Mouse (Mus musculus) embryonic facial prominence, embryonic 13.5 days (tissue): ENCODE results near the gene Rgs7. TPM values are rescaled to one million over a fixed set of nuclear protein-coding genes. Genes with fewer than 3 reads are reported as not detected.

Experiments used
- ATAC-seq: fragments of 200-750 bp; cut with Nextera tagmentation; 2 replicates; pipeline ENCODE4 v1.8.0; 2017; ENCODE audit warnings: low read depth; ENCODE audit not compliant: insufficient number of reproducible peaks, insufficient read depth, low FRiP score, low TSS enrichment
- H3K27ac ChIP-seq: fragments of 300-500 bp; sonication (generic); 2 replicates; pipeline ENCODE4 v1.5.1; 2015; ENCODE audit warnings: moderate library complexity, mild to moderate bottlenecking, inconsistent platforms
- H3K27me3 ChIP-seq: fragments of 300-500 bp; sonication (generic); 2 replicates; pipeline ENCODE4 v1.6.1; 2015; ENCODE audit warnings: mild to moderate bottlenecking, inconsistent platforms
- H3K36me3 ChIP-seq: fragments of 300-500 bp; sonication (generic); 2 replicates; pipeline ENCODE4 v1.6.1; 2015; ENCODE audit warnings: mild to moderate bottlenecking, inconsistent platforms
- H3K4me1 ChIP-seq: fragments of 300-500 bp; sonication (generic); 2 replicates; pipeline ENCODE4 v1.6.1; 2015; ENCODE audit warnings: inconsistent platforms
- H3K4me2 ChIP-seq: fragments of 300-500 bp; sonication (generic); 2 replicates; pipeline ENCODE4 v1.6.1; 2015; ENCODE audit warnings: moderate library complexity, mild to moderate bottlenecking, inconsistent platforms
- H3K4me3 ChIP-seq: fragments of 300-500 bp; sonication (generic); 2 replicates; pipeline ENCODE4 v1.5.1; 2015; ENCODE audit warnings: mild to moderate bottlenecking, inconsistent platforms
- H3K9ac ChIP-seq: fragments of 300-500 bp; sonication (generic); 2 replicates; pipeline ENCODE4 v1.6.1; 2015; ENCODE audit warnings: mild to moderate bottlenecking, inconsistent platforms
- H3K9me3 ChIP-seq: fragments of 300-500 bp; sonication (generic); 2 replicates; pipeline ENCODE4 v1.6.1; 2016; ENCODE audit warnings: inconsistent platforms
- WGBS: fragments of 180-500 bp; shearing (Covaris S2); methylation state at CpG from one replicate; pipeline ENCODE4 v1.1.7; 2015; ENCODE audit warnings: mixed read lengths; 5-methylcytosine and 5-hydroxymethylcytosine counted together
- polyA plus RNA-seq: library from polyadenylated mRNA; unstranded; fragments of >200 nt; fragmentation: Nextera tagmentation; extraction: Ambion mirVana; gene quantifications from 2 replicates; pipeline ENCODE4 v1.2.1, GENCODE M21; 2015

Gene Rgs7
- polyA plus RNA-seq, 1 experiment from 2014 or later = 3.2 TPM

DNA sequence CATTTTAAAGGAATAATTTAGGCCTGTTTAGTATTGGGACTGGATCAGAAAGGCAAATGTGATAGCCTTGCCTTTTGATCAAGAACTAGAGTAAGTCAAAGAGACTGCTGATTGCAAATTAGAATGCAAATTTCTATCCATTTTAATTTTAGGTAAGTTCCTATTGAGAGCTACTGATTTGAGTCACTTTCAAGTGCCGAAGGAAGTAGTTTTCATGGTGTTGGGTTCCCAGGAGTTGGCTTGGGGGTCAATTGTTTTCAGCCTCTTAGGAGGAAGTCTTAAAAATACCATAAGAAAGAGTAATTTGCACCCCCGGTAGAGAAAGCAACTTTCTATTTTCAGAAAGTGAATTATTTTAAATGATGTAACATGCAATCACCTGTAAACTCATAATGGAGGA lies 285.3 kb downstream of the Rgs7 start:
- 70% methylated on average over 2 of the region's 2 CpGs for WGBS
- Histone ChIP-seq H3K4me1 (no peaks in the 10 kb centered on the region), H3K9ac (no peak overlapping the region), H3K4me2 (no peak overlapping the region), H3K4me3 (no peak overlapping the region), H3K36me3 (no peaks in the 10 kb centered on the region), H3K9me3 (no peaks in the 10 kb centered on the region), H3K27ac (no peak overlapping the region), H3K27me3 (no peaks in the 10 kb centered on the region)
- no peak for ATAC-seq

DNA sequence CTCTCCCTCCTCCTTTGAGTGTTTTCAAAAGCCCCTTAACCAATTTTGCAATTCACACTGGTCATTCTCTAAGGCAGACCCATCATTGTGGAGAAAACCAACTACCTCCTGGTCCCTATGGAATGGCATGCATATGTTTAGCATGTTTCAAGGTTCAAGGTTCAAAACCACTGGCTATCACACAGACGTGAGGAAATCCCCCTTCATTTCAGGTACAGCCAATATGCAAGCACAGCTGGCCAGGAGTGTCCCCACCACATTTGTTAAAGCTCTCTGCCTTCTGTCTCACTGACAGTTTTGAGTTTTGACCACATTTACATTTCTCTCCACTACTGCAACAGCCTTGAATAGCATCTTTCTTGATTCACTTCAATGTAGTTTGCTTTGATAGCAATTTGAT lies 286.7 kb downstream of the Rgs7 start:
- H3K9ac ChIP-seq = no peak overlapping the region
- ATAC-seq = no peak
- H3K4me3 ChIP-seq = no peak overlapping the region
- WGBS = 54% methylated on average over 1 of the region's 1 CpGs
- H3K4me1 ChIP-seq = no peaks in the 10 kb centered on the region
- H3K36me3 ChIP-seq = no peaks in the 10 kb centered on the region
- no peak overlapping the region for H3K4me2 ChIP-seq
- H3K27ac ChIP-seq = no peak overlapping the region
- no peaks in the 10 kb centered on the region for H3K27me3 ChIP-seq
- no peaks in the 10 kb centered on the region for H3K9me3 ChIP-seq

DNA sequence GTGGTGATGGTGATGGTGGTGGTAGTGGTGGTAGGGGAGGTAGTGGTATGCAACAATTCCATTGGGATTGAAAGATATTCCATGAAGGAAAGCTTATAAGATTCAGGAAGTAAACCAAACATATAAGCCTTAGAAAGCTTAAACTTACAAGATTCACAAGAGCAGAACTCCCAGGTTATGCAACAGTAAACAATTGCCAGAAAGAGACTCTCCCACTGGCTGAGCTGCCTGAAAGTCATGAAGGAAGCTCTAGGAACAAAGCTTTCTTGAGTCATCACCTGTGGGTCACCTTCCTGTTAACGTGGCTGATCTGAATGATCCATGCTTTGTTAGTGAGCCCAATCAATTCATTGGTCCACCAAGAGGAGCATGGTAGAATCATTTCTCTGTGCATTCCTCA lies 288.8 kb downstream of the Rgs7 start:
- H3K36me3 ChIP-seq = no peaks in the 10 kb centered on the region
- H3K27me3 ChIP-seq = no peaks in the 10 kb centered on the region
- H3K9me3 ChIP-seq = no peaks in the 10 kb centered on the region
- no peak overlapping the region for H3K4me2 ChIP-seq
- no peak for ATAC-seq
- WGBS = 80% methylated on average over 1 of the region's 1 CpGs
- H3K4me3 ChIP-seq = no peak overlapping the region
- H3K4me1 ChIP-seq = no peaks in the 10 kb centered on the region
- no peak overlapping the region for H3K9ac ChIP-seq
- H3K27ac ChIP-seq = no peak overlapping the region

DNA sequence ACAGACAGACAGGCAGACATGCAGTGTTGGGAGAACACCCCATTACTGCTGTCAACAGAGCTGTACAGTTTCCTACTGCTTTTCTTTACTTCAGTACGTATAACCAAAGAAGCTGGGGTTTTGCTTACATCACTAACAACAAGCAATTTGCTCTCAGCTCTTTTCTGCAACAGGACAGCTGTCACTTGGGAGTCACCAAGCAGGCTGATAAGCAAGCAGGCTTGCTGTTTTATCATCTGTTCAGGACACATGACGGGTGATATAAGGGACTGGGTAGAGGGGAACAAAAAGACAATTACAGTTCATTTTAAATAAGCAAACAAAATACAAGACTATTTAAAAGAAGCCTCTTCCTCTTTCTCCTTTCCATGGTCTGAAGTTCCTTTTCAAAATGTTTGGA lies 289.4 kb downstream of the Rgs7 start:
- no peaks in the 10 kb centered on the region for H3K36me3 ChIP-seq
- H3K9ac ChIP-seq = no peak overlapping the region
- H3K27ac ChIP-seq = no peak overlapping the region
- H3K9me3 ChIP-seq = no peaks in the 10 kb centered on the region
- no peaks in the 10 kb centered on the region for H3K27me3 ChIP-seq
- H3K4me2 ChIP-seq = no peak overlapping the region
- WGBS = 59% methylated on average over 2 of the region's 2 CpGs
- no peak for ATAC-seq
- H3K4me3 ChIP-seq = no peak overlapping the region
- H3K4me1 ChIP-seq = no peaks in the 10 kb centered on the region

DNA sequence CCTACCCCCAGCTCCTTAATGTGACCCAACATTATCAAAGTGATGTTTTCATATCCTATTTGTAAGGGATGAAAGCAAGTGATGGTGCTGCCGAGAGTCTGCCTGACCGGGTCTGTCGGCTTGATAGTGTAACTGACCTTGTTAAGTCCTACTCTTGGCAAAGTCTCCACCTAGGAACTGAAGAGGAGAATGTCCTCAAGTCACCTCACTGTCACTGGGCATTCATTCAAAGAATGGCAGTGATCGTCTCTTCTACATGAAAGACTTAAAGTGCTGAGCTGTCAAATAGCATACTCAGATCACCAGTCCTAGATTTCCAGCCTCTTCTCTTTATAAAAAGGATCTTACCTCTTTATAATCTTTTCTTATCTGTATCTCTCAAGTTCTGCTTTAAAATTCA lies 293.4 kb downstream of the Rgs7 start:
- H3K9me3 ChIP-seq = no peaks in the 10 kb centered on the region
- H3K36me3 ChIP-seq = no peaks in the 10 kb centered on the region
- H3K4me3 ChIP-seq = no peak overlapping the region
- no peak overlapping the region for H3K9ac ChIP-seq
- H3K27me3 ChIP-seq = no peaks in the 10 kb centered on the region
- no peaks in the 10 kb centered on the region for H3K4me1 ChIP-seq
- no peak overlapping the region for H3K27ac ChIP-seq
- no peak overlapping the region for H3K4me2 ChIP-seq
- no peak for ATAC-seq
- 89% methylated on average over 4 of the region's 4 CpGs for WGBS

DNA sequence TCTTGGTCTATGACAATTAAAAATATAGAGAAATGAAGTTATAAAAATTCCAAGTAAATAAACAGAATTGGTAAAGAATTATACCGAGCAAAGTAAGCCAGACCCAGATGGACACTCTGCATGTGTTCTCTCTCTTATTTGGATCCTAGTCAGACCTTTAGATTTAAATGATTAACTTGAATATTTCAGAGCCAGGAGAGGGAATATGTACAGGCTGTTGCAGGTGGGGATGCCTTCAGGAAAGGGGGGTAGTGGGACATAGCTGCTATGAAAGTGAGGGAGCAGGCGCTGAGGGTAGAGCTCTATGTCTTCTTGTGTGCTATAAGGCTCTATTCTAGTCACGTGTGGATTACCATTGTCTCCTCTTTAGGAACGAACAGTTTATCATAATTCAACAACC lies 296.5 kb downstream of the Rgs7 start:
- Histone ChIP-seq H3K4me3 (no peak overlapping the region), H3K9ac (no peak overlapping the region), H3K27me3 (no peaks in the 10 kb centered on the region), H3K36me3 (no peaks in the 10 kb centered on the region), H3K4me1 (no peaks in the 10 kb centered on the region), H3K27ac (no peak overlapping the region), H3K9me3 (no peaks in the 10 kb centered on the region), H3K4me2 (no peak overlapping the region)
- no peak for ATAC-seq
- 87% methylated on average over 4 of the region's 4 CpGs for WGBS

DNA sequence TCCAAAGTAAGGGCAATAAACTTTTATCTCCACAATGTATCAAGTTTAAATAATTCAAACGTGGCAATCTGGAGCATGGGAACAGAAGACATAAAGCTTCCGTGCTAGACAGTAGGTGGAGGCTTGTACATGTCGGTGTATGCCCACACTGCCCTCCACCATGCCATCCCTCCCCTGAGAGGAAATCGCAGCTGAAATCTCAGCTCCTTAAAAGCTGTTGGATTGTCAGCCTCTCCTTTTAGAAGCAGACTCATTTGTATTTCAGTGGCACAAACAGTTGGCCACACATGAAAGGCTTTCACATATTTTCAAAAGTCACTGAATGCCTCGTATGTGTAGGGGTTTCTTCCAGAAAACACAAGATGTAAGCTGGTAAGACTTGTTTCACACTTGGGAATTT lies 304.1 kb downstream of the Rgs7 start:
- Histone ChIP-seq H3K9ac (no peak overlapping the region), H3K36me3 (no peaks in the 10 kb centered on the region), H3K4me3 (no peak overlapping the region), H3K27ac (no peak overlapping the region), H3K4me2 (no peak overlapping the region), H3K4me1 (no peaks in the 10 kb centered on the region), H3K27me3 (no peaks in the 10 kb centered on the region), H3K9me3 (no peaks in the 10 kb centered on the region)
- WGBS = 71% methylated on average over 5 of the region's 5 CpGs
- ATAC-seq = no peak

DNA sequence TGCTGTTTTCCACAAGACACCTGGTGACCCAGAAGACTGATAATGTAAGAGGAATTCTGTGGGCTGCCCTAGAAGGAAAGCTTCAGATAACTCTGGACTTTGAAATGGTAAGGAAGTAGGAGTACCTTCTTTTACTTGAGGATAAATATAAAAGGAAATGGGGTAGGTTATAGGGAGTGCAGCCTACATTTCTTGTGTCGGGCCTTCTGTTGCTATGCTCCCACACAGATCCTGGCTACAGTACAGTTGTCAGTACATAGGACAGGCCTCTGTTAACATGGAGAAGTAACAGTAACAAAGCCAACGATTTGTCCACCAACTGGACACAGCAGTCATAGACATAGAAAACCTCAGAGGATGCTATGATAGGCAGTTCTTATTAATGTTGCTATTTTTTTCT lies 307.1 kb downstream of the Rgs7 start:
- WGBS = 90% methylated on average over 2 of the region's 2 CpGs
- no peaks in the 10 kb centered on the region for H3K4me1 ChIP-seq
- no peak overlapping the region for H3K4me2 ChIP-seq
- H3K27ac ChIP-seq = no peak overlapping the region
- no peaks in the 10 kb centered on the region for H3K9me3 ChIP-seq
- no peaks in the 10 kb centered on the region for H3K27me3 ChIP-seq
- no peak overlapping the region for H3K9ac ChIP-seq
- H3K36me3 ChIP-seq = no peaks in the 10 kb centered on the region
- no peak overlapping the region for H3K4me3 ChIP-seq
- no peak for ATAC-seq

DNA sequence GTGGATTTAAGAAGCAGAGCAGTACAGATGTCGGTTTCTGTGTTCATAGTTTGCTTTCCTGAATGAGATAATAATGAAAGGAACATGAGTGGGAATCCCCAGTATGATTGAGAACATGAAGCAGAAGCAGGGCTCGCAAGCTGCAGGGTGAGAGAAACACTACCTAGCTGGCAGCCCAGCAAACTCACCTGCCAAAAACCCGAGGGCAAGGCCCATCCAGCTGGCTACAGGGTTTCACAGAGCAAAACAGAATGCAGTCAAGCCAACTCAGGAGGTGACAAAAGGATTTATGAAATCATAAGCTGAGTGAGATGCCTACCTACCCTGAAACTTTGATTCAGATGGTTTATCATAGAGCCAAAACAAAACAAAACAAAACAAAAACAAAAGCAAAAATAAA lies 307.6 kb downstream of the Rgs7 start:
- Histone ChIP-seq H3K36me3 (no peaks in the 10 kb centered on the region), H3K9me3 (no peaks in the 10 kb centered on the region), H3K27me3 (no peaks in the 10 kb centered on the region), H3K27ac (no peak overlapping the region), H3K9ac (no peak overlapping the region), H3K4me1 (no peaks in the 10 kb centered on the region), H3K4me2 (no peak overlapping the region), H3K4me3 (no peak overlapping the region)
- ATAC-seq = no peak
- 77% methylated on average over 3 of the region's 3 CpGs for WGBS

DNA sequence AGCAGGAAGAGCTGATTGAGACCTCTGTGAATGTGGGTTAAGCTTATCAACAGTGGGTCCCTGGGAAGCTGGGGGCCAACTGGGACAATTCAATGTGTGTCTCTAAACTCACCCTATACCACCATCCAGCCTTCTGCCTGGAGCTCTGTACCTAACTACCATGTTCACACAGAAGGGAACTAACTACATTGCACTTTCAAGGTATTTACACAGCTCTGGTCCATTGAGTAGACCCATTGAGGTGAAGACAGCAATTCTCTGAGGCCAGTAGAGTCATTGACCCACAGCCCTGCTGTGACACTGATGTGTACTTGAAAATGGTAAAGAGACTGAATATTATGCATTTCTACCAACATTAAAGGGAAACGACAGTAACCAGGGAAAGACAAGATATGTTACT lies 313.6 kb downstream of the Rgs7 start:
- no peaks in the 10 kb centered on the region for H3K36me3 ChIP-seq
- no peak overlapping the region for H3K27ac ChIP-seq
- no peak overlapping the region for H3K4me2 ChIP-seq
- H3K9me3 ChIP-seq = no peaks in the 10 kb centered on the region
- H3K4me3 ChIP-seq = no peak overlapping the region
- H3K27me3 ChIP-seq = no peaks in the 10 kb centered on the region
- no peak overlapping the region for H3K9ac ChIP-seq
- 87% methylated on average over 1 of the region's 1 CpGs for WGBS
- ATAC-seq = no peak
- H3K4me1 ChIP-seq = no peaks in the 10 kb centered on the region

DNA sequence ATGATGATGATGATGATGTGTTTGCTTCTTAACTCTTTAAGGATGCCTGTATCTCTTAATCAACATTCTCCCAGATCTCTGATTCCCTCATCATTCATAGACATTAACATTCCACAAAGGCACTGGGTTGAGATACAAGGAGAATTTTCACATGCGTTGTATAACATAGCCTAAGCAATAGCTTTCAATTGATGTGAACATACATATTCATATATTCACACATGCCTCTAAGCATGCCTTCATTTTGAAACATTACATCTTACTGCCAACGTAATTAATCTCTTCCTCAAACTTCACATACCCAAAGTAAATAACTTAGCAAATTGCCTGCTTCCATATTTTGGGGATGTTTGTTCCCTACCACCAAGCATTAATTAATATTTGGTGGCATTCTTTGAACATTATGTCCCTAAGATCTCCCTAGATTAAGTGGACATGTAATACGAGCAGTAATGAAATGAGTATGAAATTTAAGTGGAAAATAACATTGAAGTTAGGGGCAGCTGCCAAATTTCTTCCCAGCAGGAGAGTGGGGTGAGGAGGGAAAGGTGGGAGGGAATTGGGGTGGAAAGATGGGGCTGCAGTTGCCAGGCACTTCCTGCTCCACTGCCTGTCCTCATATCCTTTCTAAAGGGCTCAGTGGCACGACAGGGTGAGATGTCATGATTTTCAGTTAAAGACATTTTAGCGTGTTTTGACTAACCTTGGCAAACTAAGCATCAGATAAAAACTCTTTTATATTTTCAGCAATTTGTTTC lies 317.2 kb downstream of the Rgs7 start:
- no peaks in the 10 kb centered on the region for H3K36me3 ChIP-seq
- H3K27me3 ChIP-seq = no peaks in the 10 kb centered on the region
- no peaks in the 10 kb centered on the region for H3K9me3 ChIP-seq
- no peak for ATAC-seq
- no peak overlapping the region for H3K4me3 ChIP-seq
- no peak overlapping the region for H3K4me2 ChIP-seq
- no peak overlapping the region for H3K27ac ChIP-seq
- 72% methylated on average over 5 of the region's 5 CpGs for WGBS
- H3K9ac ChIP-seq = no peak overlapping the region
- no peaks in the 10 kb centered on the region for H3K4me1 ChIP-seq

DNA sequence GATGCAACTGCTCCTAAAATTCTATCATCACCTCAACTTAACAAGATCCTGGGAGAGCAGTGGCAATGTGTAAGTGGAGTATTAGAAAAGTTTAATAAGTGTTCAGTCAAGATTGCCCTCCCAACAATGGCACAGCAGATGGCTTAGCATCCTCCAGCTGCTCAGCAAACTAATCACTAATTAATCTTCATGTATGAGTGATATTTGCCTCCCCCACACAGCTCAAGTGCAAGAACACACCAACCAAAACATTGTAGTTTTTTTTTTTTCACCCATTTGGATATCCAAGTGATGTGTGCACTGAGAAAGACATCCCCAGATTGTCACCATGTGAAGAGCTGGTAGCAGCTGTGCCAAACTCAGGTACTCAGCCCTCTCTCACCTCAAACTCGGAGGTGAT lies 336.8 kb downstream of the Rgs7 start:
- Histone ChIP-seq H3K27ac (no peak overlapping the region), H3K4me1 (no peaks in the 10 kb centered on the region), H3K9me3 (no peaks in the 10 kb centered on the region), H3K9ac (no peak overlapping the region), H3K36me3 (no peaks in the 10 kb centered on the region), H3K27me3 (no peaks in the 10 kb centered on the region), H3K4me3 (no peak overlapping the region), H3K4me2 (no peak overlapping the region)
- 87% methylated on average over 1 of the region's 1 CpGs for whole genome bisulfite sequencing
- ATAC-seq = no peak
